Mouse (Mus musculus) MEL (cell line): ENCODE data around the gene Bicd2. TPM values are rescaled to one million over a fixed set of nuclear protein-coding genes. Genes with fewer than 3 reads are reported as not detected.

Source experiments
- DNase-seq: peaks from one replicate; pipeline ENCODE4 v3.0.0; 2011; ENCODE audit warnings: low read depth, low spot score
- H3K27ac ChIP-seq: 2 replicates; pipeline ENCODE4 v1.5.1; 2012; ENCODE audit warnings: low read depth, mild to moderate bottlenecking, control low read depth, low read length, moderate library complexity; ENCODE audit not compliant: control insufficient read depth
- H3K27me3 ChIP-seq, 2 experiments: fragments of 150-350 bp in 1 of 2; sonication (generic) in 1 of 2; 2 replicates each; pipeline ENCODE4 v1.6.1; 2012; ENCODE audit warnings: low read length in 2 of 2, mild to moderate bottlenecking in 2 of 2, improper control_type of control experiment in 1 of 2, moderate library complexity in 1 of 2; ENCODE audit not compliant: insufficient read depth in 2 of 2, control insufficient read depth in 1 of 2
- H3K36me3 ChIP-seq, 2 experiments: 2 replicates each; pipeline ENCODE4 v1.6.1; 2012 to 2014; ENCODE audit warnings: low read length in 2 of 2, improper control_type of control experiment in 1 of 2, inconsistent platforms in 1 of 2, mild to moderate bottlenecking in 1 of 2; ENCODE audit not compliant: insufficient read depth in 2 of 2, control insufficient read depth in 1 of 2
- H3K4me1 ChIP-seq, 2 experiments: fragments of 150-350 bp in 1 of 2; sonication (generic) in 1 of 2; 2 replicates each; pipeline ENCODE4 v1.6.1; 2012; ENCODE audit warnings: low read length in 2 of 2, improper control_type of control experiment in 1 of 2, mild to moderate bottlenecking in 1 of 2; ENCODE audit not compliant: insufficient read depth in 2 of 2, control insufficient read depth in 1 of 2
- H3K4me3 ChIP-seq, 2 experiments: fragments of 150-350 bp in 1 of 2; sonication (generic) in 1 of 2; 2 replicates each; pipeline ENCODE4 v1.5.1; 2012; ENCODE audit warnings: low read depth in 2 of 2, low read length in 2 of 2, mild to moderate bottlenecking in 2 of 2, moderate library complexity in 2 of 2, control low read depth in 1 of 2, improper control_type of control experiment in 1 of 2; ENCODE audit not compliant: control insufficient read depth in 1 of 2, insufficient read depth in 1 of 2
- H3K79me2 ChIP-seq: 2 replicates; pipeline ENCODE4 v1.6.1; 2012; ENCODE audit warnings: mild to moderate bottlenecking, low read length, moderate library complexity; ENCODE audit not compliant: control insufficient read depth, poor library complexity, insufficient read depth
- H3K9ac ChIP-seq: 2 replicates; pipeline ENCODE4 v1.6.1; 2012; ENCODE audit warnings: low read depth, mild to moderate bottlenecking, control low read depth, low read length, moderate library complexity; ENCODE audit not compliant: control insufficient read depth, poor library complexity, severe bottlenecking
- H3K9me3 ChIP-seq: fragments of 150-350 bp; sonication (generic); replicated peaks from 2 replicates; pipeline ENCODE4 v1.6.1; 2012; ENCODE audit warnings: mild to moderate bottlenecking, low read length, improper control_type of control experiment, moderate library complexity; ENCODE audit not compliant: insufficient read depth
- BHLHE40 ChIP-seq: IDR thresholded peaks from 2 replicates; pipeline ENCODE4 v1.6.1; 2012; ENCODE audit warnings: low read depth, mild to moderate bottlenecking, inconsistent platforms, low read length, improper control_type of control experiment, borderline replicate concordance
- CHD1 ChIP-seq: IDR thresholded peaks from 2 replicates; pipeline ENCODE4 v1.6.1; 2012; ENCODE audit warnings: low read depth, mild to moderate bottlenecking, inconsistent platforms, low read length, improper control_type of control experiment
- CHD2 ChIP-seq: IDR thresholded peaks from 2 replicates; pipeline ENCODE4 v1.6.1; 2011; ENCODE audit warnings: low read length, improper control_type of control experiment
- CTCF ChIP-seq, 3 experiments: IDR thresholded peaks in 2 of 3; conservative IDR thresholded peaks in 1 of 3; 2 replicates each; pipeline ENCODE4 v1.5.1; 2011 to 2012; ENCODE audit warnings: low read length in 3 of 3, low read depth in 2 of 3, mild to moderate bottlenecking in 2 of 3, improper control_type of control experiment in 1 of 3, inconsistent platforms in 1 of 3, mixed read lengths in 1 of 3, moderate library complexity in 1 of 3; ENCODE audit not compliant: control insufficient read depth in 1 of 3, insufficient read depth in 1 of 3, poor library complexity in 1 of 3, severe bottlenecking in 1 of 3
- GABPA ChIP-seq: IDR thresholded peaks from 2 replicates; pipeline ENCODE4 v1.6.1; 2012; ENCODE audit warnings: low read depth, mild to moderate bottlenecking, inconsistent platforms, low read length, improper control_type of control experiment, moderate library complexity
- GATA1 ChIP-seq: IDR thresholded peaks from 2 replicates; pipeline ENCODE4 v1.6.1; 2011; ENCODE audit warnings: low read depth, low read length, improper control_type of control experiment
- HCFC1 ChIP-seq: IDR thresholded peaks from 2 replicates; pipeline ENCODE4 v1.6.1; 2012; ENCODE audit warnings: low read depth, mild to moderate bottlenecking, inconsistent platforms, low read length, improper control_type of control experiment, moderate library complexity
- KAT2A ChIP-seq: conservative IDR thresholded peaks from 2 replicates; pipeline ENCODE4 v1.6.1; 2012; ENCODE audit warnings: low read depth, low read length, improper control_type of control experiment, inconsistent platforms
- MAFK ChIP-seq: IDR thresholded peaks from 2 replicates; pipeline ENCODE4 v1.6.1; 2011; ENCODE audit warnings: low read depth, mild to moderate bottlenecking, low read length, improper control_type of control experiment, borderline replicate concordance
- MAX ChIP-seq: IDR thresholded peaks from 2 replicates; pipeline ENCODE4 v1.6.1; 2011; ENCODE audit warnings: low read length, improper control_type of control experiment
- MXI1 ChIP-seq: IDR thresholded peaks from 2 replicates; pipeline ENCODE4 v1.6.1; 2011; ENCODE audit warnings: mild to moderate bottlenecking, low read depth, low read length, improper control_type of control experiment
- MYB ChIP-seq: IDR thresholded peaks from 2 replicates; pipeline ENCODE4 v1.6.1; 2011; ENCODE audit warnings: mild to moderate bottlenecking, low read depth, low read length, improper control_type of control experiment
- NRF1 ChIP-seq: IDR thresholded peaks from 2 replicates; pipeline ENCODE4 v1.6.1; 2014; ENCODE audit warnings: low read depth, mild to moderate bottlenecking, inconsistent platforms, low read length, improper control_type of control experiment, moderate library complexity; ENCODE audit not compliant: poor library complexity, insufficient read depth, severe bottlenecking
- RAD21 ChIP-seq: IDR thresholded peaks from 2 replicates; pipeline ENCODE4 v1.6.1; 2011; ENCODE audit warnings: mild to moderate bottlenecking, low read depth, low read length, improper control_type of control experiment
- RCOR1 ChIP-seq: IDR thresholded peaks from 2 replicates; pipeline ENCODE4 v1.6.1; 2012; ENCODE audit warnings: low read depth, mild to moderate bottlenecking, inconsistent platforms, low read length, improper control_type of control experiment
- SMC3 ChIP-seq: IDR thresholded peaks from 2 replicates; pipeline ENCODE4 v1.6.1; 2011; ENCODE audit warnings: low read depth, low read length, improper control_type of control experiment
- TAL1 ChIP-seq: IDR thresholded peaks from 2 replicates; pipeline ENCODE4 v1.6.1; 2012; ENCODE audit warnings: mild to moderate bottlenecking, inconsistent platforms, low read length, moderate library complexity, mixed read lengths
- TBP ChIP-seq: IDR thresholded peaks from 2 replicates; pipeline ENCODE4 v1.8.0; 2011; ENCODE audit warnings: low read depth, low read length, improper control_type of control experiment
- TCF12 ChIP-seq: IDR thresholded peaks from 2 replicates; pipeline ENCODE4 v1.6.1; 2014; ENCODE audit warnings: low read depth, mild to moderate bottlenecking, inconsistent platforms, low read length, improper control_type of control experiment, moderate library complexity
- UBTF ChIP-seq: IDR thresholded peaks from 2 replicates; pipeline ENCODE4 v1.6.1; 2012; ENCODE audit warnings: low read depth, mild to moderate bottlenecking, inconsistent platforms, low read length, improper control_type of control experiment, moderate library complexity, borderline replicate concordance; ENCODE audit not compliant: insufficient read depth
- USF1 ChIP-seq: IDR thresholded peaks from 2 replicates; pipeline ENCODE4 v1.6.1; 2014; ENCODE audit warnings: low read depth, mild to moderate bottlenecking, inconsistent platforms, low read length, improper control_type of control experiment, moderate library complexity
- ZC3H11A ChIP-seq: IDR thresholded peaks from 2 replicates; pipeline ENCODE4 v1.6.1; 2012; ENCODE audit warnings: low read depth, mild to moderate bottlenecking, inconsistent platforms, low read length, improper control_type of control experiment
- ZMIZ1 ChIP-seq: IDR thresholded peaks from 2 replicates; pipeline ENCODE4 v1.6.1; 2012; ENCODE audit warnings: low read depth, mild to moderate bottlenecking, inconsistent platforms, low read length, improper control_type of control experiment, moderate library complexity
- ZNF384 ChIP-seq: IDR thresholded peaks from 2 replicates; pipeline ENCODE4 v1.6.1; 2012; ENCODE audit warnings: low read depth, mild to moderate bottlenecking, inconsistent platforms, low read length, improper control_type of control experiment
- polyA plus RNA-seq, 2 experiments: library from polyadenylated mRNA; stranded (reverse) in 1 of 2; unstranded in 1 of 2; fragments of >175 nt in 1 of 2; fragments of >200 nt in 1 of 2; gene quantifications; 2 replicates each; pipeline versions ENCODE4 v1.2.1 to v1.2.4; 2012; ENCODE audit warnings: low replicate concordance in 2 of 2, low read depth in 1 of 2; ENCODE audit not compliant: insufficient read length in 2 of 2, insufficient read depth in 1 of 2, missing spikeins in 1 of 2
- total RNA-seq: library from RNA; depleted of rRNA; stranded (reverse); fragments of 300-350 nt; gene quantifications from 2 replicates; pipeline ENCODE4 v1.2.3, GENCODE M21; 2012

Gene Bicd2
- total and polyA plus RNA-seq, 3 experiments = 21.8 to 22.6 TPM; not detected in 1

DNA sequence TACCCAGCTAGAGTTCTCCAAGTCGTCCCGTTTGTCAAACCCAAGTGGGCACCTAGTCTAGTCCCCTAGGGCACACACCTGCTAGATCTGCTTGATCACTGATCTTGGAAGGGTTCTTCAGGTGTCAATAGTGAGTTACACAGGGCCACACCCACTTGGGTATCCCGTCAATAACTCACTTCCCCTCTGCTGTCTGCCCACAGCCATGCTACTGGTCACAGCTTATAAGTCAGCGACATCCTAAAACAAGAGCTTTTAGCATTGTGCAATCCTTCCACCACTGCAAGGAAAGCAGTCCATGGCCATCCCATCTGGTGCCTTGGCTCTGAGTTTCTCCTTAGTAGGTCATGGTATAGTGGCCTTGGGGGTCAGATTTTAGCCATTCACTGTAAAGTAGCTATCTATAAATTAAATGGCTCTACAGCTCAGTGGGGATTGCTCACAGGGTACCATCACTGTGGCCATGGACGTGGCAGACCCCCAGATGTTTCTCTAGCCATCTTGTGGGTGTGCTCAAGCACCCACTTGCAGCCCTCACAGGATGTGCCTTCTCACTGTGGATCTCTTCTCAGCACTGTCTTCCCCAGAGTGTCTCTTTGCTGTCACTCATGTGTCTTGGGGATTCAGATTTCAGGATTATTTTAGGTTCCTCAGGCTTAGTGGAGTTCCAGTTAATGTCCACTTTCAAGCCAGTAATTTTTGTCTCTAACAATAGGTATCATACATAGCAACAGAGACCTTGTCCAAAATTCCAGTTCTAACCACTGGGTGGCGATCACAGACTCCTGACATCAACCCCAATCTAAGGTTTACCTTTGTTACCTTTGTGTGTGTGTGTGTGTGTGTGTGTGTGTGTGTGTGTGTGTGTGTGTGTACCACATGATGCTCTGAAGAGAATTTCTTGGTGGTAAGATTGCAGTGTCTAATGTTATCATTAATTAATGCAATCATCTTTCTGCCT, 14.9 kb upstream of the Bicd2 start:
- DNase-seq = peak; percentile 67
- Histone ChIP-seq H3K79me2 (no peaks in the 10 kb centered on the region), H3K4me3 (no peak overlapping the region), H3K9me3 (no peaks in the 10 kb centered on the region), H3K27ac (no peak overlapping the region), H3K9ac (no peak overlapping the region), H3K4me1 (no peaks in the 10 kb centered on the region), H3K27me3 (no peaks in the 10 kb centered on the region), H3K36me3 (no peaks in the 10 kb centered on the region)
- TF ChIP-seq UBTF (no peak), GABPA (no peak), NRF1 (no peak), KAT2A (no peak), MAFK (no peak), RAD21 (peak; percentile 79), SMC3 (peak; percentile 87), CTCF (IDR thresholded peaks at IDR 0.05 in 2 of 3, conservative IDR thresholded peaks at IDR 0.05 in 1 of 3; ENCODE audit: control insufficient read depth in 1 of 3, insufficient read depth in 1 of 3, low read depth in 2 of 3, low read length in 3 of 3, poor library complexity in 1 of 3, severe bottlenecking in 1 of 3) (peak; percentile 48 to 80 (median 54)), GATA1 (no peak), ZC3H11A (peak; percentile 76), ZNF384 (no peak)

DNA sequence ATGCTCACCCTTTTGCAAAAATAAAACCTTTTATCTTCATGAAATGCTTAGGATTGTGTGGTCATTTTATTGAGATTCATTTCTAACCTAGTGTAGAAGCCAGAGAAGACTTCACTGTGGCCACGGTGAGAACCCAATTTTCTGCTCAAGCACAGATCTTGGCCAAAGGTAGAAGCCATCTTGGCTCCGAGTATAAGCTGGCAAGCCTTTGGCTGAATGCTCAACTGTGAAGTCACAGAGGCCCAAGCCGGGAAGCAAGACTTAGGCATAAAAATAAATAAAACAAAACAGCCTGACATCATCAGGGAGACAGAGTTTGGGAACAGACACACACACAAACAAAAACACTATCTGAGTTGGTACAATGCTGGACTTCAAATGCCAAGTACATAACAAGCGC, 13.3 kb upstream of the Bicd2 start:
- no peak overlapping the region for H3K27ac ChIP-seq
- H3K27me3 ChIP-seq = no peaks in the 10 kb centered on the region
- H3K36me3 ChIP-seq = no peaks in the 10 kb centered on the region
- H3K79me2 ChIP-seq = no peaks in the 10 kb centered on the region
- no peaks in the 10 kb centered on the region for H3K9me3 ChIP-seq
- H3K4me1 ChIP-seq = no peaks in the 10 kb centered on the region
- H3K9ac ChIP-seq = no peak overlapping the region
- no peak for DNase-seq
- H3K4me3 ChIP-seq = no peak overlapping the region
- TF ChIP-seq HCFC1 (no peak), RAD21 (no peak), BHLHE40 (no peak), CHD2 (no peak), TAL1 (no peak), TCF12 (no peak), RCOR1 (no peak), UBTF (no peak), MAFK (no peak), TBP (no peak), ZMIZ1 (no peak), GATA1 (no peak), MAX (no peak), ZC3H11A (no peak), NRF1 (no peak), MXI1 (no peak), ZNF384 (no peak), CHD1 (no peak), USF1 (no peak), MYB (no peak)
